Mouse (Mus musculus) ovary, postnatal 14 days (tissue): Measurements from ENCODE around the gene St6galnac6.

Source experiments
- DNase-seq: peaks from one replicate; pipeline ENCODE4 v3.0.0; 2022; ENCODE audit warnings: low spot score

The St6galnac6 gene

GRCm38 (mm10) chr2:32599409-32599808 is at the start of gene St6galnac6:
Gene St6galnac6, plus strand, starts transcription at chr2:32599709.
- DNase-seq = no peak

GRCm38 (mm10) chr2:32549764-32550163 is 49.7 kb upstream of the St6galnac6 start:
- DNase-seq = peak; percentile 58

- DNase-seq = no peak
Observed at GRCm38 (mm10) chr2:32551236-32551635, 48.3 kb upstream of the St6galnac6 start.

GRCm38 (mm10) chr2:32553592-32554148 is 45.8 kb upstream of the St6galnac6 start:
- DNase-seq = no peak

GRCm38 (mm10) chr2:32555484-32555883 is 44.0 kb upstream of the St6galnac6 start:
- DNase-seq = no peak

- DNase-seq = no peak
Observed at GRCm38 (mm10) chr2:32556019-32556418, 43.5 kb upstream of the St6galnac6 start.

GRCm38 (mm10) chr2:32559570-32559969 is 39.9 kb upstream of the St6galnac6 start:
- no peak for DNase-seq

GRCm38 (mm10) chr2:32566536-32567063 is 32.9 kb upstream of the St6galnac6 start:
- peak; percentile 64 for DNase-seq

GRCm38 (mm10) chr2:32568149-32568548 is 31.4 kb upstream of the St6galnac6 start:
- no peak for DNase-seq

GRCm38 (mm10) chr2:32568941-32569340 is 30.6 kb upstream of the St6galnac6 start:
- DNase-seq = no peak

GRCm38 (mm10) chr2:32570698-32571494 is 28.6 kb upstream of the St6galnac6 start, which contains the start of gene Dpm2:
Gene Dpm2, plus strand, starts transcription at chr2:32570858.
- peak; percentile 75 for DNase-seq

- no peak for DNase-seq
Observed at GRCm38 (mm10) chr2:32572196-32572595, 27.3 kb upstream of the St6galnac6 start.

GRCm38 (mm10) chr2:32574497-32574896 is 25.0 kb upstream of the St6galnac6 start, which contains the start of gene Pip5kl1:
Gene Pip5kl1, plus strand, starts transcription at chr2:32574797.
- no peak for DNase-seq

- DNase-seq = no peak
Observed at GRCm38 (mm10) chr2:32574901-32575585, 24.5 kb upstream of the St6galnac6 start.

GRCm38 (mm10) chr2:32575586-32576160 is 23.8 kb upstream of the St6galnac6 start, which contains the start of gene 9430097D07Rik:
Gene 9430097D07Rik, minus strand, starts transcription at chr2:32575684.
- no peak for DNase-seq

- DNase-seq = no peak
Observed at GRCm38 (mm10) chr2:32576532-32576931, 23.0 kb upstream of the St6galnac6 start.

- no peak for DNase-seq
Observed at GRCm38 (mm10) chr2:32578146-32579046, 21.1 kb upstream of the St6galnac6 start.

GRCm38 (mm10) chr2:32581450-32582095 is 17.9 kb upstream of the St6galnac6 start:
- DNase-seq = no peak

GRCm38 (mm10) chr2:32582830-32583799 is 16.4 kb upstream of the St6galnac6 start:
- DNase-seq = peak; percentile 83
